Mouse (Mus musculus) frontal cortex, postnatal 25 days (tissue): ENCODE measurements around the gene Glis3.

Experiments
- DNase-seq, 2 experiments: peaks; one replicate each; pipeline ENCODE4 v3.0.0; 2022; ENCODE audit warnings: low spot score in 2 of 2

Gene Glis3

GRCm38 (mm10) chr19:28533576-28533975, 146.3 kb downstream of the Glis3 start:
- no peak for DNase-seq

- DNase-seq, result no peak
Observed at GRCm38 (mm10) chr19:28531750-28532149, 148.1 kb downstream of the Glis3 start.

- no peak for DNase-seq
Observed at GRCm38 (mm10) chr19:28530846-28531245, 149.0 kb downstream of the Glis3 start.

- no peak for DNase-seq
Observed at GRCm38 (mm10) chr19:28529006-28529405, 150.9 kb downstream of the Glis3 start.

- no peak for DNase-seq
Observed at GRCm38 (mm10) chr19:28527446-28527845, 152.4 kb downstream of the Glis3 start.

GRCm38 (mm10) chr19:28525331-28525730, 154.5 kb downstream of the Glis3 start:
- no peak for DNase-seq

- DNase-seq, result no peak
Observed at GRCm38 (mm10) chr19:28522289-28522688, 157.6 kb downstream of the Glis3 start.

GRCm38 (mm10) chr19:28520761-28521181, 159.1 kb downstream of the Glis3 start:
- no peak for DNase-seq

- no peak for DNase-seq
Observed at GRCm38 (mm10) chr19:28520128-28520745, 159.6 kb downstream of the Glis3 start.

- DNase-seq, result no peak
Observed at GRCm38 (mm10) chr19:28519296-28519695, 160.6 kb downstream of the Glis3 start.

GRCm38 (mm10) chr19:28518846-28519245, 161.0 kb downstream of the Glis3 start:
- no peak for DNase-seq

- no peak for DNase-seq
Observed at GRCm38 (mm10) chr19:28518266-28518665, 161.6 kb downstream of the Glis3 start.

GRCm38 (mm10) chr19:28517464-28518080, 162.3 kb downstream of the Glis3 start:
- DNase-seq, result no peak

- no peak for DNase-seq
Observed at GRCm38 (mm10) chr19:28516487-28516886, 163.4 kb downstream of the Glis3 start.

- no peak for DNase-seq
Observed at GRCm38 (mm10) chr19:28512475-28512874, 167.4 kb downstream of the Glis3 start.

GRCm38 (mm10) chr19:28511910-28512309, 168.0 kb downstream of the Glis3 start:
- DNase-seq, result no peak

GRCm38 (mm10) chr19:28505376-28505775, 174.5 kb downstream of the Glis3 start:
- DNase-seq, result no peak

GRCm38 (mm10) chr19:28503011-28503410, 176.9 kb downstream of the Glis3 start:
- peak; percentile 25 for DNase-seq

- DNase-seq, result no peak
Observed at GRCm38 (mm10) chr19:28500975-28501374, 178.9 kb downstream of the Glis3 start.

- DNase-seq, result no peak
Observed at GRCm38 (mm10) chr19:28500505-28500904, 179.4 kb downstream of the Glis3 start.

GRCm38 (mm10) chr19:28499786-28500185, 180.1 kb downstream of the Glis3 start:
- no peak for DNase-seq

GRCm38 (mm10) chr19:28495926-28496325, 184.0 kb downstream of the Glis3 start:
- DNase-seq, result no peak

GRCm38 (mm10) chr19:28493605-28494260, 186.1 kb downstream of the Glis3 start:
- no peak for DNase-seq
